Mouse (Mus musculus) MEL (cell line): ENCODE measurements around the gene Klhl26.

ENCODE experiments used
- CHD2 ChIP-seq: IDR thresholded peaks from 2 replicates; pipeline ENCODE4 v1.6.1; 2011; ENCODE audit warnings: low read length, improper control_type of control experiment
- CTCF ChIP-seq, 3 experiments: IDR thresholded peaks in 2 of 3; conservative IDR thresholded peaks in 1 of 3; 2 replicates each; pipeline ENCODE4 v1.5.1; 2011 to 2012; ENCODE audit warnings: low read length in 3 of 3, low read depth in 2 of 3, mild to moderate bottlenecking in 2 of 3, improper control_type of control experiment in 1 of 3, inconsistent platforms in 1 of 3, mixed read lengths in 1 of 3, moderate library complexity in 1 of 3; ENCODE audit not compliant: control insufficient read depth in 1 of 3, insufficient read depth in 1 of 3, poor library complexity in 1 of 3, severe bottlenecking in 1 of 3
- GATA1 ChIP-seq: IDR thresholded peaks from 2 replicates; pipeline ENCODE4 v1.6.1; 2011; ENCODE audit warnings: low read depth, low read length, improper control_type of control experiment
- NELFE ChIP-seq: IDR thresholded peaks from 2 replicates; pipeline ENCODE4 v1.6.1; 2011; ENCODE audit warnings: low read depth, low read length, improper control_type of control experiment

DNA sequence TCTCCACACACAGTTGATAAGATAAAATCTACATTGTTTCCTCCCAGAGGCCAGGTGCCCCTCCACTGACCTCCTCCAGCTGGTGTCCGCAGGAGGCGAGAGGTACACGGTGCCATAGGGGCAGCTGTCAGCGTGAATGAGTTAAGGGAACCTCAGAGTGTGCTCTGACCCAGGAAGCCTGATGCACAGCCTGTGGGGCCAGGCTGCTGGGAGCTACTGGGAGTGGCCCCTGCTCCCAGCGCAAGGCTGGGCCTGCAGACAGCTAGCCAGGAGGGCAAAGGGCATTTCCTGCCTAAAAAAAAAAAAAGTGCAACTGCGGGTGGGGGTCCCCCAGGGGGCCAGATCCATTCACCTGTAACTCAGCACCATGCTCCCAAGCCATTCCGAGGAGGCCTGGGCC is 71.6 kb downstream of the Klhl26 start:
- no peak for TF ChIP-seq GATA1
- no peak for TF ChIP-seq CHD2
- TF ChIP-seq NELFE: no peak
- TF ChIP-seq CTCF (IDR thresholded peaks at IDR 0.05 in 2 of 3, conservative IDR thresholded peaks at IDR 0.05 in 1 of 3; ENCODE audit: control insufficient read depth in 1 of 3, insufficient read depth in 1 of 3, low read depth in 2 of 3, low read length in 3 of 3, poor library complexity in 1 of 3, severe bottlenecking in 1 of 3): no peak
